Mouse (Mus musculus) liver, adult 2 months (tissue): Measurements from ENCODE around the gene Nat8f3.
A peak's percentile ranks its signal among the peaks of the same experiment; 100 is the strongest.
"Not testable (repeated sequence)": the region's sequence is repeated elsewhere in the genome, so short reads cannot be mapped to it uniquely, and the experiment has no call there.

ENCODE experiments used
- CTCF ChIP-seq: fragments of 200-500 bp; IDR thresholded peaks from 2 replicates; pipeline ENCODE4 v1.5.1; 2011; ENCODE audit warnings: low read depth, low read length, control low read depth
- POLR2A ChIP-seq: fragments of 200-500 bp; IDR thresholded peaks from 2 replicates; pipeline ENCODE4 v1.6.1; 2011; ENCODE audit warnings: low read length, control low read depth; ENCODE audit not compliant: insufficient read depth; ENCODE audit errors: extremely low read depth

DNA sequence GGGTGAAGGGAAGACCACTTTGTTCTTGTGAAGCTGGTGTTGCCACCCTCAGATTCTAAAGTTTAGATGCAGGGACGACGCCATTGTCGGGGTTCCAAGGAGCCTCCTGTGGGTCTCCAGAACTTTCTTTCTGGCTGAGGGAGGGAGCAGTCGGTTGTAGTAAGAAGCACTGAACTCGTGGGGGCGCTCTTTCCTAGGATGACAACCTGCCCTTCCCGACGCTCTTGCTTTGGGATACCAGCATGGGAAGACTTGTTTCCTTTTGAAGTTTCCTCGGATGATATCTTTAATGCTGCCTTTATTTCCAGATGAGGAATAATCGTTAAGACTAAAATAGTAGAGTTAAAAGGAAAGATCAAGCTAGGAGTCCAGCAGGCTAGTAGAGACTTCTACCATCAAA is 52.4 kb downstream of the Nat8f3 start, which contains the start of gene Nat8f7:
- not testable (repeated sequence) for TF ChIP-seq POLR2A
- peak; percentile 32; the same call in 1 of the 2 replicates for TF ChIP-seq CTCF
